Mouse (Mus musculus) forebrain, embryonic 11.5 days (tissue): Measurements from ENCODE around the gene Ets1. TPM values are rescaled to one million over a fixed set of nuclear protein-coding genes. Genes with fewer than 3 reads are reported as not detected.

Source experiments
- ATAC-seq: fragments of 200-750 bp; cut with Nextera tagmentation; replicated peaks from 2 replicates; pipeline ENCODE4 v1.8.0; 2017; ENCODE audit warnings: moderate TSS enrichment; ENCODE audit not compliant: low FRiP score
- DNase-seq: peaks from one replicate; pipeline ENCODE4 v3.0.0-alpha.2; 2017; ENCODE audit warnings: low spot score
- H3K27ac ChIP-seq: fragments of 300-500 bp; sonication (generic); 2 replicates; pipeline ENCODE4 v1.5.1; 2014; ENCODE audit warnings: low read depth, low read length
- H3K27me3 ChIP-seq: fragments of 300-500 bp; sonication (generic); 2 replicates; pipeline ENCODE4 v1.6.1; 2014; ENCODE audit warnings: mild to moderate bottlenecking, low read length, mixed read lengths; ENCODE audit not compliant: control insufficient read depth, insufficient read depth
- H3K36me3 ChIP-seq: fragments of 300-500 bp; sonication (generic); 2 replicates; pipeline ENCODE4 v1.6.1; 2014; ENCODE audit warnings: mild to moderate bottlenecking, low read length, moderate library complexity, mixed read lengths; ENCODE audit not compliant: control insufficient read depth, insufficient read depth
- H3K4me1 ChIP-seq: fragments of 300-500 bp; sonication (generic); replicated peaks from 2 replicates; pipeline ENCODE4 v1.6.1; 2014; ENCODE audit warnings: low read length, mixed read lengths; ENCODE audit not compliant: control insufficient read depth, insufficient read depth
- H3K4me2 ChIP-seq: fragments of 300-500 bp; sonication (generic); 2 replicates; pipeline ENCODE4 v1.6.1; 2014; ENCODE audit warnings: low read depth, mild to moderate bottlenecking, low read length, moderate library complexity, mixed read lengths; ENCODE audit not compliant: severe bottlenecking
- H3K4me3 ChIP-seq: fragments of 300-500 bp; sonication (generic); 2 replicates; pipeline ENCODE4 v1.5.1; 2014; ENCODE audit warnings: low read depth, low read length
- H3K9ac ChIP-seq: fragments of 300-500 bp; sonication (generic); 2 replicates; pipeline ENCODE4 v1.6.1; 2014; ENCODE audit warnings: low read length
- H3K9me3 ChIP-seq: fragments of 300-500 bp; sonication (generic); 2 replicates; pipeline ENCODE4 v1.6.1; 2016; ENCODE audit warnings: low read length, mixed read lengths; ENCODE audit not compliant: control insufficient read depth
- WGBS: fragments of 180-500 bp; shearing (Covaris S2); extraction: QIAGEN DNeasy Blood & Tissue Kit; methylation state at CpG from one replicate; pipeline ENCODE4 v1.1.7; 2014; 5-methylcytosine and 5-hydroxymethylcytosine counted together
- polyA plus RNA-seq: library from polyadenylated mRNA; unstranded; fragments of >200 nt; fragmentation: Nextera tagmentation; extraction: Ambion mirVana; gene quantifications from 2 replicates; pipeline ENCODE4 v1.2.1, GENCODE M21; 2014

The Ets1 gene
- polyA plus RNA-seq, 1 experiment from 2014 or later = 22.6 TPM

- ATAC-seq (no peak), DNase-seq (no peak)
- H3K4me1 ChIP-seq = no peaks in the 10 kb centered on the region
- H3K9ac ChIP-seq = no peak overlapping the region
- 96% methylated on average over 3 of the region's 3 CpGs for WGBS
- H3K27me3 ChIP-seq = no peaks in the 10 kb centered on the region
- H3K36me3 ChIP-seq = no peaks in the 10 kb centered on the region
- no peak overlapping the region for H3K4me2 ChIP-seq
- no peaks in the 10 kb centered on the region for H3K9me3 ChIP-seq
- H3K4me3 ChIP-seq = no peak overlapping the region
- no peak overlapping the region for H3K27ac ChIP-seq
Observed at GRCm38 (mm10) chr9:32620446-32620845, 15.6 kb upstream of the Ets1 start.

DNA sequence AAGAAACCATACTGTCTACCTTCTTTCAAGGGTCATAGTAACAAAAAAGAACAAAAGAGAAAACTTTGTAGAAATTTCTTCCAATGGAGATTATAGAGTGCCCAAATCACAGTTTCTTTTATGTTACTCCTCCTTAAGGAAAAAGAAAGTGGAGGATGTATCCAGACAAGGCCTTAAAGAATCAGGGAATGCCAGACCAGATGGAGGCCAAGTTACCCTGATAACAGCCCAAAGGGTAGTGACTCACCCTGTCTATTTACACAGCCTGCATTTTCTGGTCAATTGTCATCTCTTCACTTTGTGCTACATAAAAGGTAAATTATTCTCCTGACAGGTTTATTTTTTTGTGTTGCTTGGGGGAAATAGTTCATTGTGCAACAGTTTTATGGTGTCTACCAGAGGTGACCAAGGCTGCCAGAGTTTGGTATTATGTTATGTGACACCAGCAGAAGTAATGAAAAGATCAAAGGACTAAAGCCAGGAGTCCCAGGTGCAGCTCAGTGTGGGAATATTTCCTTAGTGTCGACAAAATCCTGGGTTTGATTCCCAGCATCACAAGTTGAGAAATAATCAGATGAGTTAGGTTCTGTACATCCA lies 6.5 kb upstream of the Ets1 start:
- Histone ChIP-seq H3K36me3 (no peaks in the 10 kb centered on the region), H3K27me3 (peaks cover 2% of the 10 kb centered on the region; the same call in 1 of the 2 replicates), H3K4me2 (no peak overlapping the region), H3K9ac (no peak overlapping the region), H3K27ac (no peak overlapping the region), H3K4me1 (no peaks in the 10 kb centered on the region), H3K9me3 (no peaks in the 10 kb centered on the region), H3K4me3 (no peak overlapping the region)
- no peak for DNase-seq
- ATAC-seq = no peak
- WGBS = 74% methylated on average over 1 of the region's 1 CpGs

DNA sequence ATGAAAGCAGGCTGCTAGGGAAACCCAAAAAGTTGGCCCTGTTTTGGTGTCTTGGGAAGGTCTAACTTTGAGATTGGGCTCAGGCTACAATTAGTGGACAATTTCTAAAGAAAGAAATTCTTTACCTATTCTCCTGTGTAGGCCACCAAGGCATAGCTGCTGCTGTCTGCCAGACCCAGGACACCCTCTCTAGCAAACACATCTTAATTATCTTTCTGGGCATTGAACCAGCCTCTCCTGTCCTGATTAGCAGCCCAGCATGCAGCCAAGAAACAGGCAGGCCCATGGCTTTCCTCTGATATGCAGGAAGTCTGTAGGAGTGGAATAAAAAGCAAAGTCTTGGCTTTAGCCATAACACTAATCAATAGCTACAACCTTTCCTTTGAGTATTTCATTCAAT lies 4.7 kb upstream of the Ets1 start:
- Histone ChIP-seq H3K9ac (no peak overlapping the region), H3K4me2 (no peak overlapping the region), H3K27ac (no peak overlapping the region), H3K36me3 (no peaks in the 10 kb centered on the region), H3K4me3 (no peak overlapping the region), H3K9me3 (no peaks in the 10 kb centered on the region), H3K27me3 (peaks cover 6% of the 10 kb centered on the region; the same call in 1 of the 2 replicates), H3K4me1 (no peaks in the 10 kb centered on the region)
- DNase-seq (no peak), ATAC-seq (no peak)

DNA sequence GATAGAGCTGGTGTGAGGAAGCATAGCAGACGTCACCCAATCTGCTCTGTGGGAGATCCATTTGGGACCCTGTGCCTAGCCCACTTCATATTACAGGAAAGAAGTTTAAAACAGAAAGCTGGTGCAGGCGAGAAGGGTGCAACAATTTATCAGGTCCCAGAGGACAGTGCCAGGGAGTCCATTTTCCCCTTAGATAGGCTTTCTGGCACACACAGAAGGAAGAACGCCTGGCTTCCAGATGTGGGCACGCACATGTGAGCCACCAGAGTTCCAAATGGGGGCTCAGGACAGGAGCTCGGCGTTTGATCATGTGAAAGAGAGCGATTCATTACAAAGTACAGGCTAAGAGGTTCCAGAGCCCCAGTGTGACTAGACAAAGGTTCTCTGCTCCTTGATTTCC lies 3.8 kb upstream of the Ets1 start:
- DNase-seq = no peak
- 78% methylated on average over 7 of the region's 7 CpGs for WGBS
- no peaks in the 10 kb centered on the region for H3K4me1 ChIP-seq
- H3K4me2 ChIP-seq = no peak overlapping the region
- H3K9ac ChIP-seq = no peak overlapping the region
- no peak overlapping the region for H3K27ac ChIP-seq
- peaks cover 13% of the 10 kb centered on the region; the same call in 1 of the 2 replicates for H3K27me3 ChIP-seq
- no peak for ATAC-seq
- H3K9me3 ChIP-seq = no peaks in the 10 kb centered on the region
- no peak overlapping the region for H3K4me3 ChIP-seq
- no peaks in the 10 kb centered on the region for H3K36me3 ChIP-seq

- peaks cover 12% of the 10 kb centered on the region; the same call in 1 of the 2 replicates for H3K27me3 ChIP-seq
- 34% methylated on average over 3 of the region's 3 CpGs for WGBS
- no peaks in the 10 kb centered on the region for H3K36me3 ChIP-seq
- no peak overlapping the region for H3K9ac ChIP-seq
- no peak overlapping the region for H3K4me2 ChIP-seq
- DNase-seq (no peak), ATAC-seq (no peak)
- no peak overlapping the region for H3K27ac ChIP-seq
- no peaks in the 10 kb centered on the region for H3K9me3 ChIP-seq
- 0 out of 2 replicates have a peak, but pooled peaks cover 2% of the 10 kb centered on the region for H3K4me1 ChIP-seq
- H3K4me3 ChIP-seq = no peak overlapping the region
Observed at GRCm38 (mm10) chr9:32644981-32645380, 9.0 kb downstream of the Ets1 start.

GRCm38 (mm10) chr9:32645475-32645874 lies 9.5 kb downstream of the Ets1 start:
- H3K27me3 ChIP-seq = peaks cover 12% of the 10 kb centered on the region; the same call in 1 of the 2 replicates
- DNase-seq = no peak
- WGBS = 10% methylated on average over 9 of the region's 9 CpGs
- H3K4me2 ChIP-seq = no peak overlapping the region
- no peaks in the 10 kb centered on the region for H3K9me3 ChIP-seq
- 0 out of 2 replicates have a peak, but pooled peaks cover 2% of the 10 kb centered on the region for H3K4me1 ChIP-seq
- H3K9ac ChIP-seq = no peak overlapping the region
- ATAC-seq = no peak
- H3K27ac ChIP-seq = no peak overlapping the region
- no peak overlapping the region for H3K4me3 ChIP-seq
- no peaks in the 10 kb centered on the region for H3K36me3 ChIP-seq

DNA sequence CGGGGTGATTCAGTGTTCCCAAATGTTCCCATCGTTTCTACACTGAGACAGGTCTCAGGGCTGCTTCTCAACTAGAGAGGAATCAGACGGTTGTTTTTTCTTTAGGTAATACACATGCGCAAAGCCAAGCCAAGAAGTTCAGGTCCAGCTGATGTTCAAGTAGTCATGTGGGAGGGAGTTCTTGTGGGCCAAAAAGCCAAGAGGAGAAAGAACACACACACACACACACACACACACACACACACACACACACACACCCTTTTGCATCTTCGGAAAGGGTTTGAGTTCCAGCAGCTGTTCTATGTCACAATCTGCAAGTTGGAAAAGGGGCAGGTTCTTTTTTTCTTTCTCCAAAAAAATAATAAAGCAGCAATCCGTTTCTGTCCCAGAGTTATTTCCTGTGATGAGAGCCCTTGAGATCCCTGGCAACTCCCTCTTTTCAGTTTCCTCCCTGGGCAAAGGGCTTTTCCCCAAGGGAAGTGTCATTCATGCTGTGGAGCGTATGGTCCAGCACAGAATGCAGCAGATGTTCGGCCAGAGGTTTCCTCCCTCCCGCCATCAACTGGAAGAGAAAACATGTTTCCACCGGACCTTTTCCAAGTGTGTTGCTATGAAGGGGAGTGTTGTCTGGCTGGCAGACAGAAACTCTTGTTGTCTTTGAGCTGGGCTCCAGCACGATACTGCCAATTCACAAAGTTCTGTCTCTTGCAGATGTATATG lies 10.7 kb downstream of the Ets1 start:
- no peak overlapping the region for H3K27ac ChIP-seq
- no peak overlapping the region for H3K4me3 ChIP-seq
- no peaks in the 10 kb centered on the region for H3K36me3 ChIP-seq
- DNase-seq = no peak
- ATAC-seq = no peak
- H3K4me2 ChIP-seq = no peak overlapping the region
- no peak overlapping the region for H3K9ac ChIP-seq
- 0 out of 2 replicates have a peak, but pooled peaks cover 2% of the 10 kb centered on the region for H3K4me1 ChIP-seq
- H3K9me3 ChIP-seq = no peaks in the 10 kb centered on the region
- H3K27me3 ChIP-seq = peaks cover 12% of the 10 kb centered on the region; the same call in 1 of the 2 replicates
- WGBS = 54% methylated on average over 11 of the region's 11 CpGs

DNA sequence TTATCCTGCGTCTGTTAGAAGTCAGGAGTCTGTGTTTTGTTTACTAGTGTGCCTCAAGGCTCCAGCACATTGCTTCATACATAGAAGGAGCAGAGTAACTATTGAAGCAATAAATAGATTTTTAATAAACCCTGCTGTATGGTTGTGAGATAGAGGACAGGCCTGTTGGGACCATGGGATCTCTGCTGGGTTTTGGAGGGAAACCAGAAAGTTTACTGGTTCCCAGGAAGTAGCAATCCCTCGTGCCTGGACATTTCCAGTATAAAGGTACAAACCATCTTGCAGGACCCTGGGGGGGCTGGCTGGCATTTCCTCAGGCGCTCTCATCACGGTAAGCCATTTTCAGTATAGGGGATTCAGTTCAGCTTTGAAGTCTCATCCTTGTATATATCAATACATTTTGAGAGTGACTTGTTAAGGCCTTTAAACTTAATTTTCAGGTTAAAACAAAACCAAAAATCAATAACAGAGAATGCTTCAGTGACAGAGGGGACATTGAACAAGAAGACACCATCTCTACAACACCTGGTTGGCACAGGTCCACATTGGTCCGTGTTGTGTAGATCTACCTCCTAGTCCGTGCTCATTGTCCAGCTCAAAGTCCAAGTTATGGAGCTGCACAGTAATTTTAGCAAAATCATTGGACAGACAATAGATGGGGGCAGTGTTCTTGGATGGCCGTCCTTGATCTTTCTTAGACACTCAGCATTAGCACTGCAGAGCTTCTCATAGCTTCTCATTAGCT lies 11.7 kb downstream of the Ets1 start:
- Histone ChIP-seq H3K36me3 (no peaks in the 10 kb centered on the region), H3K9ac (no peak overlapping the region), H3K4me3 (no peak overlapping the region), H3K27ac (no peak overlapping the region), H3K27me3 (peaks cover 12% of the 10 kb centered on the region; the same call in 1 of the 2 replicates), H3K9me3 (no peaks in the 10 kb centered on the region), H3K4me1 (0 out of 2 replicates have a peak, but pooled peaks cover 2% of the 10 kb centered on the region), H3K4me2 (no peak overlapping the region)
- ATAC-seq (no peak), DNase-seq (no peak)
- WGBS = 87% methylated on average over 7 of the region's 7 CpGs
